Mouse (Mus musculus) heart, adult 11 months (tissue): ENCODE measurements at regions not wholly inside any gene's neighbourhood (a gene's known extent, or its start where the extent isn't known, plus 50 kb on each side); places are given as distances from the start of the nearest gene placed in this dataset.
A peak's percentile ranks its signal among the peaks of the same experiment; 100 is the strongest.

Experiments
- DNase-seq: peaks from one replicate; pipeline ENCODE4 v3.0.0; 2022

DNA sequence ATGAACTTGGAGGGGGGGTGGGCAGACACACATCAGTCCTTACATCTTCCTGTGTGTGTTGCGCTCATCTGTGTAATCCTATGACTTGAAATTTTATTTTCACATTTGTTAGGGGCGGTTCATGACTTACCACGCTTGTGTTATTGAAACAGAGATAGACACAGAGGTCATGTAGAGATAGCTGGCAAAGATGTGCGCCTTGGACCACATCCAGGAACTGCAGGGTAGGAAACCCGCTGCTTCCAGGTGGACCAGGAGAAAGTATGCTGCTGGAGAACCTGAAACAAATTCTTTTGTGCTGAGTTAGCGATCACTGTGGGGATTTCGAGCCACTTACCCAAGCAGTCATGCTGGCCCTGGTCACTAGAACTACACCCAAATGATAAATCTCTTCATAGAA lies 89.1 kb downstream of the Kcnj2 start:
- DNase-seq = peak; percentile 52

DNA sequence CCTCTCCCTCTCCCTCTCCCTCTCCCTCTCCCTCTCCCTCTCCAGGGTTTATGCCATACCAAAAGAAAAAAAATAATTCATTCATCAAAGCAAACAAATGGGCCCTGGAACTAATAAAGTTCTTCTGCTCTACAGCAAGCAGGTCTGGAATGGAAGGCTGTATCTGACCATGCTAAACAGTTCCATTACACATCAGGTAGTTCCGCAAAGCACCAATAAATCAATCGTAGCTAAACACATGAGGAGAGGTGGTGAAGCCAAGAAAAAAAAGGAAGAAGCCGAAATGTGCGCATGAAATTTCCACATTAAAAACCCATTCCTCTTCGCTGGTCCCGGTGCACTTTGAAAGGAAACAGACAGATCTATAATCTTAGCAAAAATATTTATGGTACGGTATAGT lies 89.8 kb downstream of the Kcnj2 start:
- no peak for DNase-seq

DNA sequence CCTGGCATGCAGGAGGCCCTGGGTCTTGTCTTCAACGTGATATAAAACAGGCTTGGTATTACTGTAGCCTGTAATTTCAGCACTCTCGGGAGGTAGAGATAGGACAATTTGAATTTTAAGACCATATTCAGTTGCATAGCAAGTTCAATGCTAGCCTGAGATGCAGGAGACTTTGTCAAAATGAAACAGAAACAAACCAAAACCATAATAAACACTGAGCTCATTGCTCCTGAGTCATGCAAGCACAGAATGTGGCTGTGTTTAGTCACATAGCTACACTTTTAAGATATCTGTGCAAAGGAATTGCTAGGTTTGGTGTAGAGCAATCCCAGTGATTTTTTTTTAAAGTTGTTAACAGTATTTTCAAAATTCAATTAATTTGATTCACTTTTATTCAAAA lies 93.3 kb downstream of the Kcnj2 start:
- DNase-seq = no peak

DNA sequence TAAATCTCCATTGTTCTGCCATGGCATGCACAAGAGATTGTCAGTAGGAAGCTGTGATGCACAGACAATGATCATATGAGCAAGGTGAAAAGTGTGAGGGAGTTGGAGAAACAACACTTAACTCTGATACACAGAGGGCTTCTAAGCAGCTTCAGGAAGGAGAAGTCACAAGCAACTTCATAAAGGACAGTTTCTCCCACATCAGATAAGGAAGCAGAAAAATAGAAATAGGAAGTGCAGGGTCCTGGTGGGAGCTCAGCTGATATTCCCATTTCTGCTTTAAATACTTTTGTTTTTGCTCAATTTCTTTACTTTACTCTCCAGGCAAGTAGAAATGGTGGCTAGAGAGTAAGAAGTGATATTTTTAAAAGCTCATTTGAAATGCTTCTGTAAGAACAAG lies 98.9 kb downstream of the Kcnj2 start:
- DNase-seq = no peak

DNA sequence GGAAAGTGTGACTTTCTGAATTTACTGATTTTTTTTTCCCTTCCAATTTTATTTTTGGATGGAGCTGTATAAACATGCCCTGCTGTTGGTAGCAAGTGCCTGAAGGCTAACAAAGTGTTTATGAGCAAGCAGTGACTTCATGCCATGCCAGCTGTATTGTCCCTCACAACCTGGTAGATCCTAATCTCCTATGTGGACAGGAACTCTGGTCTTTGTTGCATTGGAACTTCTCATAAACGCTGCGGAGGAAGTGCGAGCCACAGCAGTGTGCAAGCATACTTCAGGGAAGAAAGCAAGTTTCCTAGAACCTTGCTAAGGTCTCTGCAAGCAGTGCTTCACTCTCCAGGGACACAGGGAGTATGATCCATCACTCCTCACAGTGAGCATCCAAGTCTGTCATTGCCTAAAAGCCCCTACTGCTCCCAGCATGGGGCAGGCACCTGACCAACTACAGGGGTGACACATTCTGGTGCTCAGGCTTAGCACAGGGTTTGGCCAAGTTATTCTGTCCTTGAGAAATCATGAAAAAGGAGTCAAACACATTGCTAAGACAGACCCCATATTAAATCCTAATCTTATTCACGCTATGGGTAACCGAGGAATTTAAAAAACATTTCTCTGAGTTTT lies 104.3 kb downstream of the Kcnj2 start:
- no peak for DNase-seq

DNA sequence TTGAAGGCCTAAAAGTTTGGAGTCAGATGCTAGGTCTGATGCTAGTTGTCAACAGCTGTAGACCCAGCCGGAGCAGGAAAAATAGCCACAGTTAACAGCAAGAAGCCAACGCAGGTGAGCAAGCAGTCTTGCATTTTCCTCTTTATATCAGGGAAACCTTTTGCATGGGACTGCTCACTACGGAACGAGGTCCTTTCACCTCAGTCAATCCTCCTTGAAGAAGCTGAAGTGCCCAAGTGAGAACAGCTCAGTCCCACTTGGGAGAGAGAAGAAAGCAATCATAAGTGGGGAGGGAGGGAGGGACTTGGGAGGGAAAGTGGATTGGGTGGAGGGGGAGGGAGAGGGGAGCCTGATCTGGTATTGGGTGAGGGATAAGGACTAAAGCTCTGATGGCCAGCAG lies 107.6 kb downstream of the Kcnj2 start:
- no peak for DNase-seq

DNA sequence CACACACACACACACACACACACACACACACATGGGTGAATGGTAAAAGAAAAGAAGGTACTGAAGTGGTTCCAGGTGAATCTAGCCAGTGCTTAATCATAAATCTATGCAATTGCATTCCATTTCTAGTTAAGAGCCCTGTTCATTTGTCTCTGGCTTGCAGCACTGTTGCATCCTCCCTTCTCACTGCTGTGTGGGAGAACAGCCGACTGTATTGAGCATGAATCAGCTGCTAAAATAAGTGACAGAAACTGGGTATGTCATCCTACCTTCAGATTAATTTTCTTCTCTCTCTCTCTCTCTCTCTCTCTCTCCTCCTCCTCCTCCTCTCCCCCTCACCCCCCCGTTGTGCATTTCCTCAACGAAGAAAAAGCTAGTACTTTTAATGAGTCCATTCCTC lies 109.6 kb downstream of the Kcnj2 start:
- no peak for DNase-seq

DNA sequence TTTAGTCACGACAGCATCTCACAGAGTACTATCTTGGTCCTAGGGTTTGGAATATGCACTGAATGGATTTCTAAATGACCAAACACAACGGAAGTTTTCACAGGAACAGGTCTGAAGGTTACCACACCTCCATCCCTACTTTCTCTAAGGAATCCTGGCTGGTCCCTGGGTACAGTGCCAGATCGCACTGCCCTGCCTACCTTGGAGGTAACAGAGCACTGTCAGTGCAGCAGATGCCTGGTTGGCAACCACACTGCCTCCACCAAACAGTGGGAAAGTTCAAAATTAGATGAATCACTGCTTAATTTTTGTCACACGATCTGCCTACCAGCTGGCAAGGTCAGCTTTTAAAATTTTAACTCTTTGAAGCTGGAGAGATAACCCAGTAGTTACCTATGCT lies 111.6 kb downstream of the Kcnj2 start:
- DNase-seq = no peak

DNA sequence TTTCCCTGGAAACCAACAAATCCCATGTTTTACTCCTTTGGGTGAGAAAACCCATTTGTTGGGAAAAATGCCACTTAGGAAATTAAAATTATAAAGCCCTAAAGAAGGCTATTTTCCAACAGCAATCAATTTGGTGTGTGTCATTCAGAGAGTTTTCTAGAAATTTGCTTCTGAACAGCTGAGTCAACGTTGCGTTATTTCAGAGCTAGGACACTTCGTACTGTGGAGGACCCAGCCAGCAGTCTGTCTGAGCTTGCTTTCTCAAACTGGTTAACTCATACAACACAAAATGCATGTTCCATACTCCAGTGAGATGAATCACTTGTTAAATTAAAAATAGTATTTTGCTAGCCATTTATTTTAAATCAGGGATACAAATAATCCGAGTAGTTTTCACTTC lies 131.5 kb downstream of the Kcnj2 start:
- no peak for DNase-seq

DNA sequence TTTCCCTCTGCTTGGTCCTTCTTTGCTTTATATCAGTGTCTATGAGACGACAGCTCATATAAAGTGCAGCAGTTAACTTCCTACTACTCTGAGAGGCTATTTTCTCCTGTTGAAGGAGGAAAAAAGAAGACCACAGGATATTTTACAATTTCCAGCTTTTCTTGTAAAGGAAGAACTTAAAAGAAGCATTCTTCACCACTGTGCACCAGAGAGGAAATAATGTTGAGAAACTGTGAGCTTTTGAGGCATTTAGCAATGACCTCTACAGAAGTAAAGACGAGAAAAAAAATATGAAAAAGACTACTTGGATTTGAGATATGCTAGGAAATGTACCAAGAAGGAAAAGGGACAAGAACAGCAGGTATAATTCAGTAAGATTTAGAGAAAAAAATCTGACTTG lies 134.5 kb downstream of the Kcnj2 start:
- DNase-seq = no peak

DNA sequence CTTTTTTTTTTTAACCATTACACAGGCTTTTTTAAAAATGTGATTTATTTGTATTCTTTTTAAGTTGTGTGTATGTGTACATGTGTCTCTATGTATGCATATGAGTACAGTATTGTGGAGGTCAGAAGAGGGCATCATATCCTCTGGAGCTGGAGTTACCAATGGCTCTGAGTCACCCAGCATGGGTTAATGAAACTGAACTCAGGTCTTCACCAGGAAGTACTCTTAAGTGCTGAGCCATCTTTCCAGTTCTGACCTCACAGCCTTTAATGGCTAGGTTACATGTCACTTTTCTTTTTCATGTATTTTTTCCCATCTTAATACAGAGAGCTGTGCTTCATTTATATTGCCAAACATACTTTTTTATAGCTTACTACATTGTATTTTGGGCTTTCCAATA lies 136.8 kb downstream of the Kcnj2 start:
- DNase-seq = no peak

DNA sequence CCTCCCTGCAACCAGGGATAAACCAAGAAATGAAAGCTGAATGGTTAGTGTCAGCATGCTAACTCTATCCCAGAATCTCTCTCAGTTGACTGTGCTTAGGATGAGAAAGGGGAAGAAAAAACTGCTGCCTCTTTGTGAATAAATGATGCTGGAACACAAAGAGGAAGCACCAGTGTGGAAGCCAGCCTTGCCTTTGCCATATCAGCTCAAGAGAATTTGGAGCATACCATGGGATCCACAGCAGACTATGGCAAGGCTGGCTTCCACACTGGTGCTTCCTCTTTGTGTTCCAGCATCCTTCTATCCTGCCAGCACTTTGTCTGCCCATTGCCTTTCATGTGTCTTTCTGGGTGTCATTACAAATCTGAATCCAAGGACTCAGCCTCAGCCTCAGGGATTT lies 144.6 kb downstream of the Kcnj2 start:
- DNase-seq = peak; percentile 89

DNA sequence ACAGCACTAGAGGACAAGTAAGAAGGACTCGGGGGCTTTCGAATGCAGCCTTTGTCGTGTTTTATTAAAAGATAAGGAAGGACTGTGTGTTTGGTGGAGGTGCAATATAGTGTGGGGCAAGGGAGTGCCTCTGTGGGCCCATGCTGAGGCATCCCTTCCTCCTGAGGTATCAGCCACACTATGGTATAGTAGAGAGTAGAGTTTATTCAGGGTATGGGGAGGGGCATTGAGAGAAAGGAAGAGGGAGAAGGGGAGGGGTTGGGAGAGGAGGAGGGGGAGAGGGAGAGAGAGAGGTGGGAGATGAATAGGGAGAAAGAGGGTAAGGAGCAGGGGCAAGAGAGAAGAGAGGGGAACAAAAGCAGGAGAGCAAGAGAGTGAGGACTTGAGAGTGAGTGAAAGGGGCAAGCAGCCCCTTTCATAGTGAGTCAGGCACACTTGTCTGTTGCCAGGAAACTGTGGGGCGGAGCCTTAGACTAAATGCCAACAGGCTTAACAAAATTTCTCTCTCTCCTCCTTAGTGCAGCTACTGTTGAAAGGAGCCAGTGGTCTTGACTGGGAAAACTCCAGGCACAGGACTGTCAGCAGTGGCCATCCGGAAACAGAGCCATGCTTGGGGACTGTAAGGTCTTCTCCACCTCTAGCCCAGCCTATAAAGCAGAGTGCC lies 146.2 kb downstream of the Kcnj2 start:
- peak; percentile 81 for DNase-seq

DNA sequence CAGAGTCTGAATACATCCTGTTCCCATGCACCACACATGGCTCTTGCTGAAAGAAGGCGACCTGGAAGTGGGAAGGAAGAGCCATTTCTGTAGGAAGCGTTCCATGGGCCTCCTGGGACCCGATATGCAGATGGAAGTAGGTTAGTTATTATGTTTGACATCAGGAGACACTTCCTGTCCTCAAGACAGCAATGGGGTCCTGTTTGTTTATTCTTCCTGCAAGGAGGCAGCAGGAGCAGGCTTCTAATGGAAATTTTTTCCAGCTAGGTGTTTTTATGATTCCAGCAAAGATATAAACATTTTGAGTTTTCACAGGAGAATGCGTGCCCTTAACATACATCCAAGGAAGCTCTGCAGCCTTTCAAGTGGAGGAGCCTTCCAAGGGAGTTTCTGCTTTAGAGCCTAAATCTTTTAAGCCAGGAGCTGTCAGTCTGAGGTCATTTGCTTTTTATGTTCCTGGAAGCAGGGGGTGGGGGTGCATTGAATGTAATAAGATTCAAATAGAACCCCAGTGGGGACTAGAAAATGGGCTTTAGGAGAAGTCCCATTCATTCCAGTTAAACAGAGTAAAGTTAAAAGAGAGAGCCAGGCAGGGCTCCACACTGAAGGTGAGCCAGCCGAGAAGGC lies 146.9 kb downstream of the Kcnj2 start:
- no peak for DNase-seq

DNA sequence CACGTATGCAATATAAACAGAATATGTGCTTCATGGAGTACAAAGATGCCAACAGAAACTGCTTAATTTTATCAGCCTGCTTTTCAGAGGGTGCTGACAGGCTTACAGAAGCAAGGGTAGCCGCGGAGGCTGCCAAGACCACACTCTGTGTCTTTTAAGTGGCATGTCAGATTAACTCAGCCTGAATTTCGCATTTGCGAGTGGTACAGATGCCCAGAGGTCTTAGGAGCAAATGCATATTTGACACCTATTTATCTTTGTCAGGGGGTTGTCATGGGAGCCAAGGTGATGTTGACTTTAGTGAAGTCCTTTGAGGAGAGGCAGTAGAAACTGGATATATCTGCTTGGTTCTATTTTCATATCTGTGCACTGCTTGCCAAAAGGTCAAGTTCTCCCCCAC lies 149.0 kb downstream of the Kcnj2 start:
- DNase-seq = peak; percentile 96

DNA sequence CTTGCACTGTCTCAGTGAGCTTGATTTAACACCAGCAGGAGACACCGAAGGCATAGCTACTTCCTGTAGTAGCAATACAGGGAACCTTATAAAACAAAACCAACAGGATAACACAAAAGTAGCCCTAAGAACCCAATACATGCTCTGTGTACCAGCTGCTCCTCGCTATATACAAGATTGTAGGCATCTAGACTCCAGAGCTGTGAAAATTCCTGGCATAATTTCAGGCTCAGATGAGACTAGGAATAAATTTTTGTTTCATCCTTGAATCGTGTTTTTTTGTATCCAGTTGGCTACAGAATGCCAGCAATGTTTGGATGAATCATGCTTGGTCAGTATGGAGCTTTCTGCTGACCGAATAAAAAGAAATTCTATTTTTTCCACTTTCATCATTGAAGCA lies 157.9 kb downstream of the Kcnj2 start:
- DNase-seq = no peak

DNA sequence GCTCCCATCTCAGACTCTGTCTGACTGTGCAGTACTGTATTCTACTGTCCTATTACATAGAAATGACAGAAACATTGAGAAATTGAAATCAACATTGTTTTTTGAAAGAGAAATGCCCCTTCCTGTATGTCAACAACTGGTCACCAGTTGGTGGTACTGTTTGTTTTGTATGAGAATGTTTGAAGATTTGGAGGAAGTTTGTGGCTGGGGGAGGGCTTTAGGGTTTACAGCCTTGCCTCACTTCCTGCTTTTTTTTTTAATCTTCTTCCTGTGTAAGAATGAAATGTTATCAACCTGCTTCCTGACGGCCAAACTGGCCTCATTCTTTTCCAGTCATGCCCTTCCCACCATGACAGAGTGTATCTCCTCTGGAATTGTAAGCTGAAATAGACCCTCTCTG lies 161.3 kb downstream of the Kcnj2 start:
- DNase-seq = no peak

DNA sequence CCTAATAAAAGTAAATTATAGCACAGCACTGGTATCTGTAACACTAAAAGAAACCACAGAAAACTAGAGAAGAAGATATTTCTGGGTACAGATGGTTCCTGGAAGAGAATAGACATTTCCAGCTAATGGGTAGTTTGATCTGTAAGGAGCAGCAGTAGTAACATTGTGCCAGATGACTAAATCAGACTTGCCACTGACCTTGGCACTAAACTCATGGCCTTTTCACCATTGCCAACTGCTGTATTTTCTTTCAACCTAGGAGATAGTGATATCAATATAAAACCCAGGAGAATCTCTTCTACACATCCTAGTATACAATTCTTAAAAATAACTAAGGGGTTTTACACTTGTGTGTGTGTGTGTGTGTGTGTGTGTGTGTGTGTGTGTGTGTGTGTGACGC lies 170.8 kb downstream of the Kcnj2 start:
- DNase-seq = no peak

DNA sequence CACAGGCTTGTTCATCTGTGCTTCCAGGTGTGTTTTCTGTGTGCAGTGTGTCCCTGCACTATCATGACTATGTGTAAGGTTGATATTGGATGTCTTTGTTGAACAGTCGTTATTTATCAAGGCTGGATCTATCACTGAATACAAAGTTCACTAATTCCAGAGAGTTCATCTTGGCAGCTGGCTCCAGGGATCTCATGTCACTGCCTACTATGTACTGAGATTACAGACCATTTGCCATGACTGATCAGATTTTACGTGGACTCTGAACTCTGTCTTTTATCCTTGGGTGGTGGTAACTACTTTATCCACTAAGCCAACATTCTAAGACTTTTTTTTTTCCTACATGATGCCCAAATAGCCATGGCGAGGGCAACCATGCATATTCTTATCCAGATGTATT lies 173.8 kb downstream of the Kcnj2 start:
- no peak for DNase-seq

DNA sequence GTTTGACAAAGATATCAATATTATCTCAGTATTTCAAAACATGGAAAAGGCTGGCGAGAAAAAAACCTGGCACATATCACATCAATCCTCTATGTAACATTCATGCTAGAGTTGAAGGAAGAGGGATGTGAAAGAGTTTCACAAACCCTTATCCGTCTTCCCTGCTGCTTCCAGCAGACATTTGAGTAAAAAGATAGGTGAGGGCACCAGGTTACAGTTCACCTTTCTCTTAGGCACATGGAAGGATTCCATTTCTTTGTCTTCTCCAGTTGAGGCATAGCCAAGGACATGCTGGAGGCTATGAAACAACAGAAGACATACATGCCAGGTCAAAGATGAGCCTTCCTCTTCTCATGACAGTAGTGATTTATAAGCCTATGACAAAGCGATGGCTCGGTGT lies 186.3 kb downstream of the Kcnj2 start:
- DNase-seq = no peak

DNA sequence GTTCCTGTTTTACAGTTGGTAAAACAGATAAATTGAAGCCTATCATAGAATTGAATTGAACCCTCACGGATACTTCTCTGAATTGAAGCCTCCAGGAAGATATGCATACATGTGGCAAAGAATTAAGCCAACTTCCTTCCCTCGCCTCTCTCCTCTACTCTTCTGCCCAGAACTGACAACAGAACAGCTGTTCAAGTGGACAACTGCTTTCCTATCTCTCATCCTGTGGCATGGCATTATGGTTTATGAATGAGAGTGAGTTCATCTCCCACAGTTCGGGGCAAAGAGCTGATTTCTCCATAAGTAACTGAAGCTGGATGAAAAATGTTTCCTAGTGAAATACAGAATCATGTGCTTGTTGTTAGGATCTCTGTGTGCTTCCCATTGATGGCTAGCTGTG lies 190.6 kb downstream of the Kcnj2 start:
- DNase-seq = no peak

DNA sequence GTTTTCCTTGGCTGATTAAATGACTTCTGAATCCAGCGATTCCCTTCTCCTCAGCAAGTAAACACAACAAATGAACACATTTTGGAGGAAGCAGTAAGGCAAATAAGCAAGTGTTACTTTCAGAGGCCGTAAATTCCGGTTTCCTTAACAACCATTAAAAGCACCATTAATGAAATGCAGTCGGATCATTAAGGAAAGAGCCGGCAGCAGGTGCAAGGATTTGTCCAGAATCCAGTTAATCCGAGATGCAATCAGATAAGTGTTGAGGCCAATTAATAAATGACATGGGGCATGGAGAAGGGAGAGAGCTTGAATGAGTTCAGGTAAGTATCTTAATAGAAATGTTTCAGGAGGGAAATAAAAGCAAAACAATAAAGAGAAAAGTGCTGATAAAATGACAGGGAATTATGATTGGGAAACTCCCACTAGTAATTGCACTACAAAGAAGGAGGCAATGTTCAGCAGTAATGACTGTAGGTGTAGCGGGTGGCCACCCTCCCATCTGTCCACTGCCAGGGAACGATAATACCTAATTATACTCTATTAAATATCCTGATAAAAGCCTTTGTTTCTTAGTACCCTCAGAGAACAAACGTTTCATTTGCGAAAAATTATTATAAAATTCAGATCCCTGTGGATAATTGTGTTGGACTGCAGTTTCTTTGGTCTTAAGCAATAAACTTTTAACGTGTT lies 194.9 kb downstream of the Kcnj2 start:
- no peak for DNase-seq

DNA sequence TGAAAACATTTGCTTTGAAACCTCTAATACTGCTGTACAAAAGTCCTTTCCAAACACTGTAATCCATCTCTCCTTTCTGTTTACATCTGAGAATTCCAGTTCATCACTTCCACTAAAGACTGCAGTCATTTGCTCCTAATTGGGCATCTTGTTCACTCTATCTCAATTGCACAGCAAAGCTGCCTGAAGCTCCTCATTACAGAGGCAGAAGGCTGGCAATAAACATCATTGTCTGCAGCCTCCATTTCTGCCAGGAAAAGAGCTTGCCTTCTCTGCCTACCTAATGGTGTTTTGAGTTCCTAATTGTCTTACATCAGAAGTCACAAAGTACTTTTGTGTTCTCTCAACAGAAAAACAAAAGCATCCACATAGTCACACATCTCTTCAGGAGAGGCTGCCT lies 207.7 kb downstream of the Kcnj2 start:
- no peak for DNase-seq

DNA sequence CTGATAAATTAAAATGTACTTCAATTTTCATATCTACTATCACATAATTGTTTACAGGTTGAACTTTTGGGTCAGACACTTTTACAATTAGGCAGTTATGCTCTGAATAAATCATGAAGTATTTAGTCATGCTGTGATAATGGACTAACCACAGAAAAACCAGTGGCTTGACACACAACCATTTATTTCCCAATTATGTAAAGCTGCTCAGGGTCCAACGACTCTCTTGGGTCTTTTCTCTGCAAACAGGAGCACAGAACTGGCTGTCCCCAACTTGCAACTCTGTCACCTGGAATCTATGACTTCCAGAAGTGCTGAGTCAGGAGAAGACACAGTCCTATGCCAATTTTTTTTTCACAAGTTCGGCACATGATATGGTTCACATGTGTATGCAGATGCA lies 214.8 kb downstream of the Kcnj2 start:
- no peak for DNase-seq
